Mouse (Mus musculus) urinary bladder, postnatal 14 days (tissue): Measurements from ENCODE around the gene Gprc5b.

Source experiments
- DNase-seq: peaks from one replicate; pipeline ENCODE4 v3.0.0; 2021; ENCODE audit warnings: low spot score

The Gprc5b gene

GRCm38 (mm10) chr7:118948677-118949282 is 46.2 kb downstream of the Gprc5b start:
- DNase-seq, result no peak

- DNase-seq, result no peak
These were observed 47.8 kb downstream of the Gprc5b start for GRCm38 (mm10) chr7:118947241-118947640.

DNA sequence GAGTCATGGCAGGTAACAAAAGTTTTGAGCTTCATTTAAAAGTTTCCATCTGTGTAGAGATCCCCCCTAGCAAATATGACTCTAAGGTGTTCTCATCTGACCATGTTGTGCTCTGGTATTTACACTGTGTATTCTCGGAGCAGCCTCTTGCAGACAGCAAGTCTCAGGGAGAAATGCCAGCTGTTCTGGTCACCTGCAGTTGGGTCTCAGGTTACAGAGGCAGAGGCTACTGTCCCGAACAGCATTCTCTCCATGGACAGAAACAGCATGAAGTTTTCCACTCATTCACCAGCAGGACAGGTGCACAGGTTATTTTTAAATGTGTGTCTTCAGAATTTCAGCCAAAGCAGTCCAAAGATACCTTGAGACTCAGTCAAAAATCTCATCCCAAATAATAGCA is 50.1 kb downstream of the Gprc5b start:
- DNase-seq, result no peak

- no peak for DNase-seq
These were observed 51.8 kb downstream of the Gprc5b start for GRCm38 (mm10) chr7:118943170-118943569.

GRCm38 (mm10) chr7:118942297-118942696 is 52.7 kb downstream of the Gprc5b start:
- DNase-seq, result no peak

- no peak for DNase-seq
These were observed 57.3 kb downstream of the Gprc5b start for GRCm38 (mm10) chr7:118937469-118938387.

GRCm38 (mm10) chr7:118936844-118937243 is 58.2 kb downstream of the Gprc5b start:
- no peak for DNase-seq

DNA sequence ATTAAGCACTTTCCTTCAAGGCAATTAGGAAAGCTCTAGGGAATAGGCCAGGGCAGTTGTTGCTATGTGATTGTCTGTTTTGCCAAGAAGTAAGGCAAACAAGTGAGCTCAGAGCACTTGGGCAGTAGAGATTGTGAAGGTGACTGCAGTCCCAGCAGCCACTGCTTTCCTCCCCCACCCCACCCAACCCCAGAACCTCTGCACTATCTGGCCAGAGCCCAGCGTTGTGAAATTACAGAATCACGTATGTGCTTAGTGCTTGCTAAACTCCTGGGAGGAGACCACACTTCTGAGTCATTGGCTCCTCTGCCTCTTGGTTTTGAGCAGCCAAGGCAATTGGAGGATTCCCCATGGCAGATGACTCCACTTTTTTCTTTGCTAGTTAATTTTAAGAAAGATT is 59.7 kb downstream of the Gprc5b start:
- DNase-seq, result peak; percentile 83

- no peak for DNase-seq
These were observed 63.3 kb downstream of the Gprc5b start for GRCm38 (mm10) chr7:118931502-118932395.

- DNase-seq, result peak; percentile 80
These were observed 65.3 kb downstream of the Gprc5b start for GRCm38 (mm10) chr7:118929601-118930311.

GRCm38 (mm10) chr7:118928916-118929315 is 66.1 kb downstream of the Gprc5b start:
- DNase-seq, result no peak

- no peak for DNase-seq
These were observed 66.7 kb downstream of the Gprc5b start for GRCm38 (mm10) chr7:118928316-118928715.

DNA sequence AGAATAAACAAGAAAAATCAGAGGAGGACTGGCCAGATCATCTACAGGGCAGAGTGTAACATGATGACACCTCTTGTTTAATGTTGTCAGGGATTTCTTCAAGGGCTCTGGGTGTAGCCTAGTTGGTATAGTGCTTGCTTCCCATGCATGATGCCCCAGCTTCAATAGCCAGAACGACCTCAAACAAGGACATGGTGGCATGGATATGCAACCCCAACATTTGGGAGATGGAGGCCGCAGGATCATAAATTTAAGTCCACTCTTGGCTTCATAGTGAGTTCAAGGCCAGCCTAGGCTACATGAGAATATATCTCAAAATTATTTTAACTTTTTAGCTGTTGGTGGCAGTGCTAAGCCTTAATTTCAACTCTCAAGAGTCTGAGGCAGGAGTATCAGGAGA is 67.7 kb downstream of the Gprc5b start:
- DNase-seq, result no peak

DNA sequence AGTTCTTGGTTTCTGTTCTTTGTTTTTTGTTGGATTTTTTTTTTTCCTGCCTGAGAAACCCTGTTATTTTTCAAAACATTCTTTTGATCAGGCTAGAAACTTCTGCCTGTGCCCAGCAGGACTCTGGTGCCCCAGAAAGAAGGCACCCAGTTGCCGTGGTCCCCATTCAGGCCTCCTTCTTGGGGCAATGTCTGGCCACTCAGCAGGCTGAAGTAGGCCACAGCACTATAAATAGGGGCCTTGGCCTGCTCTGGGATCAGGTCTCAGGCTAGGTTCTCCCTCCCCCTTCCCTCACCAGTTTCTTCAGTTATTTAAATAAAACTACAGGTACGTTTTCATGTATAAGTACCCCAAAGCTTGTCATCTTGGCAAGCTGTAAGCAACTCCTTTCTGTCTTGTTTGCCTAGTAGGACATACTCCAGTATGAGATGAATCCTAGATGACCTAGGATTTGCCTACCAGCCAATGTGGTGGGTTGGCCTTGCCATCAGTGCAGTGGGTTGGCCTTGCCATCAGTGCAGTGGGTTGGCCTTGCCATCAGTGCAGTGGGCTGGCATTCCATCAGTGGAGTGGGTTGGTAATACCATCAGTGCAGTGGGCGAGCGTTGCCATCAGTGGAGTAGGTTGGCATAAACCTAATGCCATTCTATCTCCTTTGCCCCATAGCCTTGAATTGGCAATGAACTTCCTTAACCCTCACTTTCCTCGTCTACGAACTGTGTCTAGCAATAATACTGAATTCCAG is 68.3 kb downstream of the Gprc5b start:
- no peak for DNase-seq

DNA sequence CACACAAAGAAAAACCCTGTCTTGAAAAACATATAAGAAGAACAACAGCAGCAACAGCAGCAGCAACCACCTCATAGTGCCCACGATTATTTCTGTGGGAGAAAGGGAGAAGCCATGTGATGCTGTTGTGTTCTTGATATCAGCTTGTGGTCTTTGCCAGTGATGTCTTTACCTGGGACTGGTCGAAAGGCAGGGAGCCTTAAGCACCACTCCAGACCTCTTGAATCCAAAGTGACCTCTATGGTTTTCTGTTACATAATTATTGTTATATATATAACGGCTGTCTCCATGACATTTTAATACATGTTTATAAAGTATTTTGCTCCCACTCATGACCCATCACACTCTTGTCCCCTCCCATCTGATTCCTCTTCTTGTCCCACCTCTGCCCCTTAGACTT is 69.5 kb downstream of the Gprc5b start:
- no peak for DNase-seq

- peak; percentile 32 for DNase-seq
These were observed 72.4 kb downstream of the Gprc5b start for GRCm38 (mm10) chr7:118922441-118923202.
